Mouse (Mus musculus) brown adipose tissue, adult 24 weeks (tissue): Measurements from ENCODE around the gene Rcc1. TPM values are rescaled to one million over a fixed set of nuclear protein-coding genes. Genes with fewer than 3 reads are reported as not detected.
A peak's percentile ranks its signal among the peaks of the same experiment; 100 is the strongest.
"Not testable (repeated sequence)": the region's sequence is repeated elsewhere in the genome, so short reads cannot be mapped to it uniquely, and the experiment has no call there.

Source experiments
- H3K27ac ChIP-seq: fragments of 200-500 bp; replicated peaks from 2 replicates; pipeline ENCODE4 v1.5.1; 2012; ENCODE audit warnings: low read depth, mild to moderate bottlenecking, low read length
- H3K4me1 ChIP-seq: fragments of 200-500 bp; 2 replicates; pipeline ENCODE4 v1.6.1; 2012; ENCODE audit warnings: low read length, mixed read lengths; ENCODE audit not compliant: control insufficient read depth, insufficient read depth, insufficient read length
- H3K4me3 ChIP-seq: fragments of 200-500 bp; 2 replicates; pipeline ENCODE4 v1.5.1; 2012; ENCODE audit warnings: low read depth, mild to moderate bottlenecking, low read length, moderate library complexity; ENCODE audit not compliant: insufficient read depth
- polyA plus RNA-seq: library from polyadenylated mRNA; stranded (reverse); fragments of >200 nt; gene quantifications from 2 replicates; pipeline ENCODE4 v1.2.4, GENCODE M21; 2012; ENCODE audit not compliant: missing spikeins, insufficient read depth, insufficient read length

Gene Rcc1
- polyA plus RNA-seq, 1 experiment: 3.4 TPM

- no peak overlapping the region for H3K4me3 ChIP-seq
- no peak overlapping the region for H3K27ac ChIP-seq
- H3K4me1 ChIP-seq: no peaks in the 10 kb centered on the region
Measured at GRCm38 (mm10) chr4:132311801-132312200, 41.6 kb downstream of the Rcc1 start.

DNA sequence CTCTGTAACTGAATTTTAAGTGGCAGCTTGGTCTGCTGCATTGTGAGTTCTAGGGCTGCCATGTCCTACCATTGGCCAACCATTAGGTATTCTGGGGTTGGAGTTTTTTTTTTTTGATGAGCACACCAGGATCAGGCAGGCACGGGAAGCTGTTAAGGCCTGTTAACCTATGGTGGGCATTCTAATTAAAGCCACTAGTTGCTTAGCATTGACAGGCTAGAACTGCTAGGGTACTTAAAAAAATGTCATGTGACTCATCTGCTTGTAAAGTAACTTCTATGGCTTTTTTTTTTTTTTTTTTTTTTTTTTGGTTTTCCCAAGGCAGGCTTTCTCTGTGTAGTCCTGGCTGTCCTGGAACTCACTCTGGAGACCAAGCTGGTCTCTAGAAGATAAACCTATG, 42.2 kb downstream of the Rcc1 start:
- Histone ChIP-seq H3K4me1 (no peaks in the 10 kb centered on the region), H3K4me3 (no peak overlapping the region), H3K27ac (no peak overlapping the region)

- H3K4me3 ChIP-seq: peak overlapping the region; percentile 41
- no peaks in the 10 kb centered on the region for H3K4me1 ChIP-seq
- H3K27ac ChIP-seq: no peak overlapping the region
Measured at GRCm38 (mm10) chr4:132309849-132310472, 43.4 kb downstream of the Rcc1 start.

GRCm38 (mm10) chr4:132309140-132309848, 44.1 kb downstream of the Rcc1 start:
- Histone ChIP-seq H3K4me3 (peak overlapping the region; percentile 96), H3K27ac (peak overlapping the region; percentile 94), H3K4me1 (no peaks in the 10 kb centered on the region)

- Histone ChIP-seq H3K4me3 (peak overlapping the region; percentile 96), H3K27ac (peak overlapping the region; percentile 94), H3K4me1 (no peaks in the 10 kb centered on the region)
Measured at GRCm38 (mm10) chr4:132308437-132309139, 44.8 kb downstream of the Rcc1 start.

DNA sequence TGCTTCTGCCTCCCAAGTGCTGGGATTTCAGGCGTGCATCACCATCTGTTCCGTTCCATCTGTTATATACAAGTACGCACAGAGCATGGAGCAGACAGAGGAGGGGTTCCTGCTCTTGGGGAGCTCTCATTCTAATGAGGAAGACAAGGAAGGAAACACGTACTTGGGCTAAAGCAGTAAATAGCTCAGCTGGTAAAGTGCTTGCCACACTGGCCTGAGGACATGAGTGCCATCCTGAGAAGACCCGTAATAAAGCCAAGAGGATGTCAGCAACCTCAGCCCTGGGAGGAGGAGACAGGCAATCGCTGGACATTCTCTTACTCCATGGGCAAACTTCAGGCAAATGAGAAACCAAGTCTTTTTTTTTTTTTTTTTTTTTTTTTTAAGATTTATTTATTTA, 47.4 kb downstream of the Rcc1 start:
- Histone ChIP-seq H3K4me1 (peaks cover 3% of the 10 kb centered on the region; the same call in 1 of the 2 replicates), H3K4me3 (no peak overlapping the region), H3K27ac (no peak overlapping the region)

DNA sequence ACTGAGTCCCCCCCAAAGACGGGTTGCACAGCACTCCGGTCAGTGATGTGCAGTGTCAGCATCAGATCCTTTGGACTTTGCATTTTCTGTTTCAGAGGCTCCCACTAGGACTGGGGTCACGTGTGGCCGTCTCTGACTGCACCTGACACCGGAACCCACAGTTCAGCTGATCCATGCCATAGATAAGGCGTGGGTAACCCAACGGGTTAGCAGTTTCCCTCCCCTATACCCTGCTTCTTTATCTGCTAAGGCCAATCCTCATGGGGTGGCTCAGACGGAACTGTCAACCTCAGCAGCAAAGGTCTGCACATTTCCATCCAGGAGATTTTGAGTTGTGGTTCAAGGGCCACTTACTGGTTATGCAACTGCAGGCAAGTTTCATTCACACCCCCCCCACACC, 48.1 kb downstream of the Rcc1 start:
- no peak overlapping the region for H3K27ac ChIP-seq
- peaks cover 3% of the 10 kb centered on the region; the same call in 1 of the 2 replicates for H3K4me1 ChIP-seq
- no peak overlapping the region for H3K4me3 ChIP-seq

DNA sequence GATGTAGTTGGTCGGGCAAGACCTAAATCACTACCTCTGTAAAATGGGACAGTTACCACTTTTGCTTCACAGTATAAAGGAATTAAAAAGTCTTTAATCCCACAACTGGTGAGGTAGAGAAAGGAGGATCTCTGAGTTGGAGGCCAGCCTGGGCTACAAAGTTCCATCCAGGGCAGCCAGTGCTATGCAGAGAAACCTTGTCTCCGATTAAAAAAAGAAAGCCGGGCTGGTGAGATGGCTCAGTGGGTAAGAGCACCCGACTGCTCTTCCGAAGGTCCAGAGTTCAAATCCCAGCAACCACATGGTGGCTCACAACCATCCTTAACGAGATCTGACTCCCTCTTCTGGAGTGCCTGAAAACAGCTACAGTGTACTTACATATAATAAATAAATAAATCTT, 49.9 kb downstream of the Rcc1 start:
- not testable (repeated sequence) for H3K27ac ChIP-seq, H3K4me1 ChIP-seq
- H3K4me3 ChIP-seq: peak overlapping the region; percentile 72

- Histone ChIP-seq H3K4me3 (peak within 1 kb of the TSS; percentile 72), H3K4me1 (peaks cover 3% of the 10 kb centered on the region; the same call in 1 of the 2 replicates), H3K27ac (no peak within 1 kb of the TSS; the same call in 1 of the 2 replicates)
Measured at GRCm38 (mm10) chr4:132302939-132303479, 50.4 kb downstream of the Rcc1 start, which contains the start of gene Rab42. TSS of gene Rab42 (minus strand) at chr4:132303385.

GRCm38 (mm10) chr4:132301965-132302938, 51.2 kb downstream of the Rcc1 start:
- peaks cover 3% of the 10 kb centered on the region; the same call in 1 of the 2 replicates for H3K4me1 ChIP-seq
- H3K27ac ChIP-seq: no peak overlapping the region
- H3K4me3 ChIP-seq: peak overlapping the region; percentile 72

GRCm38 (mm10) chr4:132301486-132301885, 51.9 kb downstream of the Rcc1 start:
- Histone ChIP-seq H3K27ac (no peak overlapping the region), H3K4me3 (no peak overlapping the region), H3K4me1 (peaks cover 3% of the 10 kb centered on the region; the same call in 1 of the 2 replicates)

DNA sequence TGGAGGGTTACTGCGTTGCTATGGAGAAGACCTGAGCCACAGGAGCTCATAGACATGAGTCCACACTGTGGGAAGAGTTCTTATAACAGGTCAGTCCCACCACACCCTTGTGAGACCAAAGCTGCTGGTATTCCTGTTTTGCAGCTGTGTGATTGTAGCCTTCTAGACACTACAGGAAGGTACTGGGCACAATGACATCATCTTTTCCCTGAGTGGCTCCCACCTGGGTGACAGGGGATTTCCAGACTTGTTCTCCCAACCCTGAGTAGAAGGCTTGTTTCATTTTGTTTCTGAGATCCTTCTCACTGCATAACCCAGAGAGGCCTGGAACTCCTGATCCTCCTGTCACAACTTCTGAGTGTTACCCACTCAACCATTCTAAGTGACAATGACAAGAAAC, 53.6 kb downstream of the Rcc1 start:
- Histone ChIP-seq H3K27ac (no peak overlapping the region), H3K4me3 (no peak overlapping the region), H3K4me1 (peaks cover 3% of the 10 kb centered on the region; the same call in 1 of the 2 replicates)

DNA sequence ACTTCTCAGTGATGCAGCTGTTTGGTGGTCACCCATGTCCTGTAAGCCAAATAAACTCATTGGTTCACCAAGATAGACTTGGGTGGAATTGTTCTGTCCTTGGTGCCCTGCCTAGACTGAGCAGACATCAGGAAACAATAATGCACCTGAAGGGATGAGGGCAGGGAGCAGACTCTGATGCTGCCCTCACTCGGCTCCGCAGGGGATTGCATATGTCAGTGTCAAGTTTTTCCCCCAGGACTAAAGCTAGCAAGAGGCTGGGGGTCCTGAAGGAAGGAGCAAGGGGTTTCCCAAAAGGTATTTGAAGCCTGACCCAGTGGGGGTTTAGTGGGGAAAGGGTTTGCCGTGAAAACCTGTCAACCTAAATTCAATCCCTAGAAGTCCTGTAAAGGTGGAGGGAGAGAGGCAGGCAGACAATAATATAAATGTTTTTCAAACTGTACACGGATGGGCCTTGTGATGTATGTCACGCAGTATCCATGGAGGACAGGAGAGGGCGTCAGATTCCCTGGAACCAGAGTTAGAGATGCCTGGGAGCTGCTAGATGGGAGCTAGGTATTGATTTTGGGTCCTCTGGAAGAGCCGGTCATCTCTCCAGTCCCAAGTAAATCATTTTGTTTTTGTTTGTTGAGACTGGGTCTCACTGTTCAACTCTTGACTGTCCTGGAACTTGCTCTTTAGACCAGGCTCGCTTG, 57.6 kb downstream of the Rcc1 start:
- Histone ChIP-seq H3K27ac (no peak overlapping the region), H3K4me3 (no peak overlapping the region)

More for the DNA sequence above, 57.6 kb downstream of the Rcc1 start:
- H3K4me1 ChIP-seq: no peaks in the 10 kb centered on the region
